Mouse (Mus musculus): ENCODE data around the gene Tmem231.

The Tmem231 gene

DNA sequence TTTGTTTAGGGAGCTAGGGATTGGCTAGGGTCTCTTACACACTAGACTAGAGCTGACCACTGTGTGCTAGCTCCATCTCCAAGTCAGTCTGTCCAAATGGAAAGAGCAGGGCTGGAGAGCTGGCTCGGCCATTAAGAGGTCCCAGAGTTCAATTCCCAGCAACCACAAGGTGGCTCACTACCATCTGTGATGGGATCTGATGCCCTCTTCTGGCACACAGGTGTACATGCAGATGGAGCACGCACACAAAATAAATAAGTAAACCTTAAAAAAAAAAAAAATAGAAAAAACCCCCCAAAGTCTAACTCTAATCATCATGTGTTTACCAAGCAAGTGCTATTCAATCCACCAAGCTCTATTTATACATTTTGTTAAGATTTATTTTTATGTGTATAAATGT lies 14.0 kb downstream of the Tmem231 start:
- in situ Hi-C loops (cut with MboI; ENCODE audit: low pct_unique_long_range_greater_than_20kb in 1 of 2, low sequenced_read_pairs in 2 of 2, unreplicated experiment in 1 of 2) = no loop called here

DNA sequence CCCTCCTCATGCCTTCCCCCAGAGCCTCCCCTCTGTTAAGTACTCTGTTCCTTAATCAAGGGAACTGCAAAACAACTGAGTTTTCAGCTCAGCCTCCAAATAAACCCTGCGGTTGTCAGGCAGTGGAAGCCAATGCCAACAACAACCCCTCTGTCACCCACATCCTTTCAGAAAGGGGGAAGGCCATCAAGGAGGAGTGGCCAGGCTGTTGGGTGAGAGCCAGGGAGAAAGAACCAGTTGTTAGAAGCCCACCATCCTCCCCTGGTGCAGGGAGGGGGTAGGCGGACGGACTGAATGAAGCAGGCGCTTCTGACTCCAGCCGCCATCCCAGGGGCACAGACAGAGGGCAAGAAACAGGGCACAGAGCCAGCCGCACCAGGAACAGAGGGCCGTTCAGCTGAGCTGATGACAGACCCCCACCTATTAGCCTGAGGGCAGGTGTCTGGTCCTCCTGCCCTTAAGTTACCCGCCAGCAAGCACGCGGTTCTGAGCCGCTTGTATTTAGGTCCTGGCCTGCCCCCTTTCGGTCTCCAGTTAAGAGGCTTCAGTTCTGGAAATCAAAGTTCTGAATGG lies 20.7 kb downstream of the Tmem231 start:
- in situ Hi-C loops (cut with MboI; ENCODE audit: low pct_unique_long_range_greater_than_20kb in 1 of 2, low sequenced_read_pairs in 2 of 2, unreplicated experiment in 1 of 2) = no loop called here

GRCm38 (mm10) chr8:111911572-111911971 lies 22.1 kb downstream of the Tmem231 start:
- in situ Hi-C loops (cut with MboI; ENCODE audit: low pct_unique_long_range_greater_than_20kb in 1 of 2, low sequenced_read_pairs in 2 of 2, unreplicated experiment in 1 of 2) = no loop called here

DNA sequence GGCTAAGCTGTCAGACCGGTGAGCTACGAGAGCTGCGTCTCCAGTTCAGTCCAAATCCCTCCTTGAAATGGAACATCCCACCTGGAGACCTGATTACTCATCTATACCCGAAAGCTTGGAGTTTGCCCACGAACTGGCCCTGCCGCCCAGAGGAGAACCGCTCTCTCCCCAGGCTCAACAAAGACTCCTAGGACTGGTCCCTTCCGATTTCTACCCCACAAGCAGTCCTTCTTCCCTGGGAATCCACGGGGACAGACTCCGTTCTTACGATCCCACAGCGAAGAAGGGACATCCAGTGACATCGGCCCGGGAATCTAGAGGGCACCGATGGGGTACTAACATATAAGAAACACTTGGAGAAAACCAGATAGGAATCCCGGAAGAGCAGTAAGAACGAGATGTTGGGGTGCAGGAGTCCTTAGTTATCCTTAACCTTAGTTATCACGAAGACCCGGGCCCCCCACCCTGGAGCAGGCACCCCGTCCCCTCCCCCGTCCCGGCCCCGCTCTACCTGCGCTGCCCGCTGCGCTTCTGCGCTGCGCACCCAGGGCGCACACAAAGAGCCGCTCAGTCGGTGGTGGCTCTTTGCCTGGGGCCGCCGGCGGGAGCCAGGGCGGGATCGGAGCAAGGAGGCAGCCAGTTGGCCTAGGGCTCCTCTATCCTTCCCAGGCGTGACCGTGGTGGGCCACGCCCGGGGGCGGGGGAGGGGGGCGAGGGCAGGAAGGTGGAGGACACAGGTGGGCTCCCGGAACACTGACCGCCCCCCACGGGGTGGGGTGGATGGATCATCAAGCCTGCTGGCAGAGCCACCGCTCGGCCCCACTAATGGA lies 23.8 kb downstream of the Tmem231 start, which contains the start of gene Chst5:
Gene Chst5, minus strand, starts transcription at position 827 of the 830 bp plus-strand sequence.
- in situ Hi-C loops (cut with MboI; ENCODE audit: low pct_unique_long_range_greater_than_20kb in 1 of 2, low sequenced_read_pairs in 2 of 2, unreplicated experiment in 1 of 2) = no loop called here

DNA sequence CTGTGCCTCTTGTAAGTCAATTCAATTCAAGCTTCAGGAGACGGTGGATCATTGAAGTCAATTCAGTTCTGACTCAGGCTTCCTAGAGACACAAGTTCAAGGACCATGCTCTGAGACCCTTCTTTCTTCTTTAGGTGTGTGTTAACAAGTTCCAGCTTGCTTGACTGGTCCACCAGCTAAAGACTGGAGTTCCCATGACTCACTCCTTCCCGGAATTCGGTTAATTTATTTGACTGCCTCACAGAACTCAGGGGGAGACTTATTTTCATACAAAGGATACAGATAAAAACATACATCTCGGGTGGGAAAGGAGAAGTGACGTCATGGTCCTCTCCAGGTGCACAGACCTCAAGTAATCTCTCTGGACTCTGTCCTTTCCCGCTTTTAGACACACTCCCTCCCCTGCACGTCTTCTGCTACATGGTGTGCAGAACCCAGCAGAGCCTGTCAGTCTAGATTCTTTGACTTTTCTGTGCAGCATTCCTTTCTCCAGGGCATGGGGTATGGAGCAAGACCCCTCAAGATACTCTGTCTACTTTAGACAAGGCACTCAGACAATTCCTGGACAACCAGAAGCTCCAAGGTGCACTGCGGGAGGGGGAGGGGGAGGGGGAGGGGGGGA lies 28.1 kb downstream of the Tmem231 start:
- in situ Hi-C loops (cut with MboI; ENCODE audit: low pct_unique_long_range_greater_than_20kb in 1 of 2, low sequenced_read_pairs in 2 of 2, unreplicated experiment in 1 of 2) = no loop called here

DNA sequence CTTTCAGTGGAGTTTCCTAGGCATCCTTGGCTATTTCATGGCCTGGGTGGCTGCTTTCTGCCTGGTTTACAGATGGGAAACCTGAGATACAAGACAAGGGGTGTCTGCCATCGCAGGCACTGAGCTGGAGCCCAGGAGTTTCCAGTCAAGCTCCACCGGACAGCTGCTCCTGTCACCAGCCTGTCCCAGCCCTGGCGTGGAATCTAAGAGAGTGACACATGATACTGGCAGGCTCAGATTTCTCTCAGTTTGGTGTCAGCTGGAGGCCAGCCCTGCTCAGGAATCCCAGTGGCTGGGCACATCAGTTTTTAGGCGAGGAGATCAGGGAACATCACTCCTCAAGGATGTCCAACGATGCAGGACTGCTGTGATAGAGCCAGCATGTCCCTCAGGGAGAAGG lies 31.6 kb downstream of the Tmem231 start:
- in situ Hi-C loops (cut with MboI; ENCODE audit: low pct_unique_long_range_greater_than_20kb in 1 of 2, low sequenced_read_pairs in 2 of 2, unreplicated experiment in 1 of 2) = no loop called here

DNA sequence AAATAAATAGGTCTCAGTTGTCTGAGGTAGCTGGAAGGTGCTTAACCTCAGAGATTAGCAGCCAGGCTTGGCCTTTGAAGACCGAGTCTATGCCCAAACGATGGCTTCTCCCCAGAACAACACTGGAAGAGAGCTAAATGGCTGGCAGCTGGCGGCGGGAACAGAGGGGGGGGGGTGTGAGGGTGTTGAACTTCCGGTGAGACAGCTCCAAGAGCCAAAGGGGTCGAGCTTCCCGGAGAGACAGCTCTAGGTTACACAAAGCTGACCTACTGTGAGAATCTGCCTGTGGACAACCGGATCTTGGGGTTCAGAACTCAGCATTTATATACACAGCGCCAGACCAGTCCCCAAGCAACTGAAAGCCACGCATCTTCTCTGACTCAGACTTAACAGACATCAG lies 35.1 kb downstream of the Tmem231 start:
- in situ Hi-C loops (cut with MboI; ENCODE audit: low pct_unique_long_range_greater_than_20kb in 1 of 2, low sequenced_read_pairs in 2 of 2, unreplicated experiment in 1 of 2) = no loop called here

DNA sequence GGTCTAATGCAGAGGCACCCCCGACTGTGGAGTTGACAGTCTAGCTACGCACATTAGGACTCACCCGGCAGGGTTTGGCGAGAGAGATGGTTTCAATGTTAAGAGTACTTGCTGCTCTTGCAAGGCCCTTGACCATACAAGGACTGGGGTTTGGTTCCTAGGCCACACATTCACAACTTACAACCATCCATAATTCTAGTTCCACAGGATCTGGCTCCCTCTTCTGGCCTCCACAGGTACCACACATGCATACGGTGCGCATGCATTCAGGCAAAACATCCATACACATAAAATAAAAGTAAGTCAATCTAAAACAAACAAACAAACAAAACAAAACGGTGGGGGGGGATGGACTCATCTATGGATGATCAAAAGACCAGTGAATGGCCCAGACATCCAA lies 38.7 kb downstream of the Tmem231 start:
- in situ Hi-C loops (cut with MboI; ENCODE audit: low pct_unique_long_range_greater_than_20kb in 1 of 2, low sequenced_read_pairs in 2 of 2, unreplicated experiment in 1 of 2) = no loop called here

GRCm38 (mm10) chr8:111892615-111893014 lies 41.1 kb downstream of the Tmem231 start:
- in situ Hi-C loops (cut with MboI; ENCODE audit: low pct_unique_long_range_greater_than_20kb in 1 of 2, low sequenced_read_pairs in 2 of 2, unreplicated experiment in 1 of 2) = no loop called here

- in situ Hi-C loops (cut with MboI; ENCODE audit: low pct_unique_long_range_greater_than_20kb in 1 of 2, low sequenced_read_pairs in 2 of 2, unreplicated experiment in 1 of 2) = no loop called here
These were observed 41.7 kb downstream of the Tmem231 start for GRCm38 (mm10) chr8:111891983-111892382.

GRCm38 (mm10) chr8:111890911-111891303 lies 42.8 kb downstream of the Tmem231 start:
- in situ Hi-C loops (cut with MboI; ENCODE audit: low pct_unique_long_range_greater_than_20kb in 1 of 2, low sequenced_read_pairs in 2 of 2, unreplicated experiment in 1 of 2) = no loop called here

DNA sequence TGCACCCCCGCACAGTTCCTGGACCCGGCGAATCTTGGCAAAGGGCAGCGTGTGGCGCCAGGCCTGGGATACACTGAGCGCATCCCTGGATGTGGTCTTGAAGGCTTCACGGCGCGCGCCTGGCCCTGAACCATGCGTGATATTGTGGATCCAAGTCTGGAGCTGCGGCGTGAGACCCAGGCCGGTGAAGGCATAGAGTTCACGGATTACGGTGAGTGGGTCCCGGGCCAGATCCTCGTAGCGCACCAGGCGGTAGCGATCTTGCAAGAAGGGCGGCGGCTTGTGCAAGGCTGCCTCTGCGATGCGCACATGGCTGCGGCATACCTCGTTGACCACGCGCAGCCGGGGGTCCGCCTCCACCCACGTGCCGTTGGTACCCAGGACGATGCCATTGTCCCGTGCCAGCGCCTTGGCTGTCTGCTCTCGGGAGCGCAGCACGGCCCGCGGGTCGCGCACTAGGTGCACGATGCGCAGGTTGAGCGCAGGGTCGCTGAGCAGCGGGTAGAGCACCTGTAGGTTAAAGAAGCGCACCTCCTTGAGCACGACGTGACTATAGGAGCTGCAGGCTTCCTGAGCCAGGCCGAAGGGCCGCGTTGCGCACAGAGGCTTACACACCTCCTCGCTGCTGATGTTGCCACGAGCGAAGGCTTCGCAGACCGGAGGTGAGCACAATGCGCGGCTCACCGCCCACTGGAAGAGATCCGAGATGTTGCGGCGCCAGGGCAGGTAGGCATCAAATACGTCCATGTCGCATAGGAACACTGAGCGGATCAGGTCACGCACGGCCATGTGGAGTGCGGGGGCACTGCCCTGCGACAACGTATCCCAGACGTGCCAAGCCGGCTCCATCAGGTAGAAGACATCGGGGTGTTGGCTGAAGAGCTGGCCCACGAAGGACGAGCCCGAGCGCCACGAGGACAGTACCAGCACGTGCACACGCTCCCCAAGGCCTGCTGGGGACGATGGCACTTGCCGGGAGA lies 43.5 kb downstream of the Tmem231 start:
- in situ Hi-C loops (cut with MboI; ENCODE audit: low pct_unique_long_range_greater_than_20kb in 1 of 2, low sequenced_read_pairs in 2 of 2, unreplicated experiment in 1 of 2) = no loop called here

- in situ Hi-C loops (cut with MboI; ENCODE audit: low pct_unique_long_range_greater_than_20kb in 1 of 2, low sequenced_read_pairs in 2 of 2, unreplicated experiment in 1 of 2) = no loop called here
These were observed 45.5 kb downstream of the Tmem231 start for GRCm38 (mm10) chr8:111888091-111888650.

GRCm38 (mm10) chr8:111887479-111887878 lies 46.2 kb downstream of the Tmem231 start:
- in situ Hi-C loops (cut with MboI; ENCODE audit: low pct_unique_long_range_greater_than_20kb in 1 of 2, low sequenced_read_pairs in 2 of 2, unreplicated experiment in 1 of 2) = no loop called here

DNA sequence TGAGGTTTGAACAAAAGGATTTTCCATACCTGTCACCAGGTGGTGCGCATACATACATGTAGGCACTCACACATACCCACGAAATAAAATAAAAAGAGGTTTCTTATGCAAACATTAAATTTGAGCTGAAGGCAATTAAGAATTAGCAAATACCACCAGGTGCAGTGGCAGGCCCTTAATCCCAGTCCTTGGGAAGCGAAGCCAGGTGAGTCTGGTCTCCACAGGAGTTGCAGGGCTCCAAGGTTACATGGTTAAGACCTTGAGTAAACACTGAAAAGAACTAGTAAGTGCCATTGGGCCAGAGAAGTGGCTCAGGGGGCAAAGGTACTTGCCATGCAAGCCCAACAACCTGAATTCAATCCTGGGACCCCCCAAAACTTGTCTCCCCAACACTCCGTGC lies 50.1 kb downstream of the Tmem231 start:
- in situ Hi-C loops (cut with MboI; ENCODE audit: low pct_unique_long_range_greater_than_20kb in 1 of 2, low sequenced_read_pairs in 2 of 2, unreplicated experiment in 1 of 2) = no loop called here

DNA sequence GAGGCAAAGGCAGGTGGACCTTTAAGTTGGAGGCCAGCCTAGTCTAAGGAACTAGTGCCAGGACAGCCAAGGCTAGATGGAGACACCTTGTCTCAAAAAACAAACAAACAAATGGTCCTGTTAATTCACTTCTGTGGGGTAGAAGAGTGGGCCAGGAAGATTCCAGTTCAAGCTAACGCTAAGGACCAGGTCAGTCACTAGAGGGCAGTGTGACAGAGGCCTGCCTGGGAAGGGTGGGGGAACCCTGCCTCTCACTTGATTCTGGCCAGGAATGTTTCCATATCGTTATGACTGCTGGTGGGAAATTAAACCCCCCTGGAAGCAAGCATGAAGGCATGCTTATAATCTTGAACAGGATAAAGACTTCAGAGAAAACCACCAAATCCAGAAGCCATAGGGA lies 52.1 kb downstream of the Tmem231 start:
- in situ Hi-C loops (cut with MboI; ENCODE audit: low pct_unique_long_range_greater_than_20kb in 1 of 2, low sequenced_read_pairs in 2 of 2, unreplicated experiment in 1 of 2) = no loop called here

DNA sequence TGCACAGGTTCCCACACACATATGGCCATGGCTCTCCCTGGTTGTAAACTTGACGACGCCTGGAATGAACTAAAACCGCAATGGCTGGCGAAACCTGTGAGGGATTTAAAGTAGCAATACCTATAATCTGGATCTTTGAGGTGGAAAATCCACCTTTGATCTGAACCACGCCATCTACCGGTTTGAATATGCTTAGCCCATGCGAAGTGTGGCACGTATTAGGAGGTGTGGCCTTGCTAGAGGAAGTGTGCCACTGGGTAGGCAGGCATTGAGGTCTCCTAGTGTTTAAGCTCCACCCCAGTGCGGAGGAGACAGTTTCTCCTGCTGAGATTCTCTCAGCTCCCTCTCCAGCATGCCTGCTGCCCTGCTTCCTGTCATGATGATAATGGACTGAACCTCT lies 56.0 kb downstream of the Tmem231 start:
- in situ Hi-C loops (cut with MboI; ENCODE audit: low pct_unique_long_range_greater_than_20kb in 1 of 2, low sequenced_read_pairs in 2 of 2, unreplicated experiment in 1 of 2) = no loop called here

DNA sequence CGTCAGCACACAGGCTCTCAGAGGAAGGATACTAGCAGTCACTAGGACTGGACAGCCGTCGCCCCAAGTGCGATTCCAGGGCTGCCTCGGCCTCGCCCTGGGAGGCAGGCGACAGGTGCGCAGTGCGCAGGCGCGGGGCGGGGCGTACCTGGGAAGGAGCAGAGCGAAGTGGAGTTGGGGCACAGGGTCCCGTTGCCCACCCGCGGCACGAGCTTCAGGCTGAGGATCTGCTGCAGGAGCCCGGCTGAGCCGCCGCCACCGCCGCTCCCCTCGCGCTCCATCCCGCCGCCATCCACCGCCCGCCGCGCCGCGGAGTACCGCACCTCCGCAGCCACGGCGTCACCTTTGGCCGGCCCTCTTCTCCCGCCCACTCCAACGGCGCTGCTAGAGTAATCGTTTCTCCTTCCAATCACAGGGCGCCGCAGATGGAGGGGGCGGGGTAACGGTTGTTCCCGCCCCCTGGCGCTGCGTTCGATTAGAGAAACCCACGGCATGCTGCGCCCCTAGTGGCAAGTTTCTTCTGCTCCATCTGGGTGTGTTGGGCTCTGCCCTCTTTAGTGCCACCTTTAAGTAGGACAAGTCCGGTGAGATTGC lies 57.2 kb downstream of the Tmem231 start, which contains the start of gene Tmem170:
Gene Tmem170, minus strand, starts transcription at position 396 of the 594 bp plus-strand sequence.
- in situ Hi-C loops (cut with MboI; ENCODE audit: low pct_unique_long_range_greater_than_20kb in 1 of 2, low sequenced_read_pairs in 2 of 2, unreplicated experiment in 1 of 2) = no loop called here

All from mouse embryonic stem cell (cell line).